Mouse (Mus musculus) neural tube, embryonic 13.5 days (tissue): ENCODE data around the gene Ak6. TPM values are rescaled to one million over a fixed set of nuclear protein-coding genes. Genes with fewer than 3 reads are reported as not detected.

Experiments used
- ATAC-seq: fragments of 200-750 bp; cut with Nextera tagmentation; 2 replicates; pipeline ENCODE4 v1.8.0; 2017; ENCODE audit warnings: low read depth, mild to moderate bottlenecking, moderate TSS enrichment, moderate library complexity
- H3K27ac ChIP-seq: fragments of 300-500 bp; sonication (generic); replicated peaks from 2 replicates; pipeline ENCODE4 v1.5.1; 2015; ENCODE audit warnings: moderate library complexity, mild to moderate bottlenecking, inconsistent platforms
- H3K27me3 ChIP-seq: fragments of 300-500 bp; sonication (generic); 2 replicates; pipeline ENCODE4 v1.6.1; 2015; ENCODE audit warnings: mild to moderate bottlenecking, inconsistent platforms
- H3K36me3 ChIP-seq: fragments of 300-500 bp; sonication (generic); 2 replicates; pipeline ENCODE4 v1.6.1; 2015; ENCODE audit warnings: mild to moderate bottlenecking, inconsistent platforms
- H3K4me1 ChIP-seq: fragments of 300-500 bp; sonication (generic); replicated peaks from 2 replicates; pipeline ENCODE4 v1.6.1; 2015; ENCODE audit warnings: inconsistent platforms
- H3K4me2 ChIP-seq: fragments of 300-500 bp; sonication (generic); 2 replicates; pipeline ENCODE4 v1.6.1; 2015; ENCODE audit warnings: inconsistent platforms, mild to moderate bottlenecking, moderate library complexity
- H3K4me3 ChIP-seq: fragments of 300-500 bp; sonication (generic); 2 replicates; pipeline ENCODE4 v1.5.1; 2015; ENCODE audit warnings: mild to moderate bottlenecking, inconsistent platforms
- H3K9ac ChIP-seq: fragments of 300-500 bp; sonication (generic); 2 replicates; pipeline ENCODE4 v1.6.1; 2015; ENCODE audit warnings: moderate library complexity, mild to moderate bottlenecking, inconsistent platforms
- H3K9me3 ChIP-seq: fragments of 300-500 bp; sonication (generic); 2 replicates; pipeline ENCODE4 v1.6.1; 2016; ENCODE audit warnings: inconsistent platforms
- WGBS: fragments of 180-500 bp; shearing (Covaris S2); methylation state at CpG from one replicate; pipeline ENCODE4 v1.1.7; 2015; 5-methylcytosine and 5-hydroxymethylcytosine counted together
- polyA plus RNA-seq: library from polyadenylated mRNA; unstranded; fragments of >200 nt; fragmentation: Nextera tagmentation; extraction: Ambion mirVana; gene quantifications from 2 replicates; pipeline ENCODE4 v1.2.1, GENCODE M21; 2015

Ak6 gene
- polyA plus RNA-seq, 1 experiment from 2014 or later, result 332 TPM

DNA sequence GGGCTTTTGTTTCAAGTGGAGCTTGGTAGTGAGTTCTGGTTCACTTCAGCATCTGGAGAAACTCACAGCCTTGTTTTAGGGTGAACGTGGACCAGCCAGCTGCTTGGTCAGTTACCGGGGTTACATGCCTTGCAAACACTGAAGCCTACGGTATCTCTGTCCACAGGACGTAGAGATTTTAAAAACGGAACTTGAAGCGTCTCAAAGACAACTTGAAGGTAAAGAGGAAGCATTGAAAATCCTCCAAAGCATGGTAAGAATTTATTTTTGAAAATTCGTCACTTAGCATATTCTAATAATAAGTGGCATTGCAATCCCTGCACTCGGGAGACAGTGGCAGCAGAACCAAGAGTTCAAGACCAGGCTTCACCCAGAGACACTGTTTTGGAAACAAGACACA lies 30.8 kb downstream of the Ak6 start:
- no peaks in the 10 kb centered on the region for H3K9me3 ChIP-seq
- H3K4me1 ChIP-seq, result no peaks in the 10 kb centered on the region
- H3K27ac ChIP-seq, result no peak overlapping the region
- no peak overlapping the region for H3K4me3 ChIP-seq
- H3K9ac ChIP-seq, result no peak overlapping the region
- H3K27me3 ChIP-seq, result no peaks in the 10 kb centered on the region
- H3K4me2 ChIP-seq, result no peak overlapping the region
- no peaks in the 10 kb centered on the region for H3K36me3 ChIP-seq
- ATAC-seq, result no peak
- WGBS, result 85% methylated on average over 8 of the region's 8 CpGs

GRCm38 (mm10) chr13:100682837-100683236 lies 32.1 kb downstream of the Ak6 start:
- 82% methylated on average over 2 of the region's 2 CpGs for WGBS
- H3K4me1 ChIP-seq, result no peaks in the 10 kb centered on the region

DNA sequence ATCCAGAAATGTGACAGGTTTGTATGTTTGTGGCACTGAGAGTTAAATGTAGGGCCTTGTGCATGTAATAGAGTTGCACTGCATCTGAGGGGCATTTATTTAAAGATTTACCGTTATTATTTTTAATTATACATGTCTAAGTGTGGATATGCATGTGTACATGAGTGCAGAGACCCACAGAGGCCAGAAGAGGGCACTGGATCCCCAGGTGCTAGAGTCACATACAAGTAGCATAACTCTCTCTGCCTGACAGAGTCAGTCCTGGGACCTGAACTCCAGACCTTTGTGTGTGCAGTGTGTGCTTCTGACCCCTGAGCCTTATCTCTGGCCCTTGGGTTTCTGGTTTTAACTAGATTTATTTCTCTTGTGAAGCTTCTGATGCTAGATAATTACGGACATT lies 33.6 kb downstream of the Ak6 start:
- Histone ChIP-seq H3K27me3 (no peaks in the 10 kb centered on the region), H3K27ac (no peak overlapping the region), H3K4me1 (no peaks in the 10 kb centered on the region), H3K36me3 (no peaks in the 10 kb centered on the region), H3K9ac (no peak overlapping the region), H3K4me3 (no peak overlapping the region), H3K9me3 (no peaks in the 10 kb centered on the region), H3K4me2 (no peak overlapping the region)
- no peak for ATAC-seq
- 65% methylated on average over 2 of the region's 2 CpGs for WGBS

More at GRCm38 (mm10) chr13:100682837-100683236, 32.1 kb downstream of the Ak6 start:
- no peak overlapping the region for H3K27ac ChIP-seq
- H3K9ac ChIP-seq, result no peak overlapping the region
- no peaks in the 10 kb centered on the region for H3K36me3 ChIP-seq
- ATAC-seq, result no peak
- H3K9me3 ChIP-seq, result no peaks in the 10 kb centered on the region
- H3K27me3 ChIP-seq, result no peaks in the 10 kb centered on the region
- H3K4me3 ChIP-seq, result no peak overlapping the region
- no peak overlapping the region for H3K4me2 ChIP-seq

GRCm38 (mm10) chr13:100687513-100687912 lies 36.7 kb downstream of the Ak6 start:
- H3K4me2 ChIP-seq, result no peak overlapping the region
- H3K36me3 ChIP-seq, result no peaks in the 10 kb centered on the region
- no peaks in the 10 kb centered on the region for H3K4me1 ChIP-seq
- no peaks in the 10 kb centered on the region for H3K9me3 ChIP-seq
- 61% methylated on average over 7 of the region's 7 CpGs for WGBS
- H3K9ac ChIP-seq, result no peak overlapping the region
- no peak overlapping the region for H3K4me3 ChIP-seq
- no peak overlapping the region for H3K27ac ChIP-seq
- ATAC-seq, result no peak
- no peaks in the 10 kb centered on the region for H3K27me3 ChIP-seq

DNA sequence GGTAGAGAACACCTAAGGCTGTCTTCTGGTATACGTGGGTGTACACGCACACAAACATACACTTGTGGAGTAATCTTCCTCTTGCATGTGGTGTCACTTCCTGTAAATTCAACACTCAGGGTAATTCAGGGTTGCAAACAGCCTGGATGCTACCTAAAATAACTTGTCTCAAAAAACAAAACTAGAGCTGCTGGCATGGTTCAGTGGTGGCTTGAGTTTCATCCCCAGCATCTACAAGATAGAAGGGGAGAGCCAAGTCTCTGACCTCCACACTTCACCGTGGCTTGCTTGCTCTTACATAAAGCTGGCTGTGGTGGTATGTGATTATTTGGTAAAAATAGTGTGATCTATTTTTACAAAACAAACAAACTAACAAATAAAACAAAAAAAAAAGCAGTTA lies 46.8 kb downstream of the Ak6 start:
- Histone ChIP-seq H3K9ac (no peak overlapping the region), H3K9me3 (no peaks in the 10 kb centered on the region), H3K4me2 (no peak overlapping the region), H3K27ac (no peak overlapping the region), H3K4me3 (no peak overlapping the region), H3K36me3 (peaks cover 68% of the 10 kb centered on the region), H3K4me1 (no peaks in the 10 kb centered on the region), H3K27me3 (no peaks in the 10 kb centered on the region)
- no peak for ATAC-seq
- 97% methylated on average over 3 of the region's 3 CpGs for WGBS

DNA sequence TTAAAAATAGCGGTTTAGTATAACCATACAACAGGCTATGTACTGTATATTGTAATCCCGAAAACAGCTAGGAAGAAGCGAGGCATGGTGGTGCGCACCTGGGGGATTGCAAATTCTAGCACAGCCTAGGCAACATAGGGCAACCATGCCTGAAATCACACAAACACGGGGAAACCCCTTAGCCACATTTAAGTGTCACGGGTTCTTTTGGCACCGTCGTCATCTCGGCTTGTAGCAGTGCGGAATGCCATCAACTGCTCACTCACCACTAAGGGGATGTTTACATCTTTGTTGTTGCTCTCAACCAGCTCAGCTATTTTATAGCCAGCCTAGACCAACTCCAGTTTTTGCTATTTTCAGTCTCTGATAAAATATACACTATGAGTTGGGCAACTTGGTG lies 48.1 kb downstream of the Ak6 start:
- Histone ChIP-seq H3K9me3 (no peaks in the 10 kb centered on the region), H3K9ac (no peak overlapping the region), H3K4me3 (no peak overlapping the region), H3K36me3 (peaks cover 81% of the 10 kb centered on the region), H3K4me1 (no peaks in the 10 kb centered on the region), H3K27ac (no peak overlapping the region), H3K4me2 (no peak overlapping the region), H3K27me3 (no peaks in the 10 kb centered on the region)
- WGBS, result 94% methylated on average over 10 of the region's 10 CpGs
- no peak for ATAC-seq

- no peaks in the 10 kb centered on the region for H3K4me1 ChIP-seq
- ATAC-seq, result no peak
- no peaks in the 10 kb centered on the region for H3K27me3 ChIP-seq
- peaks cover 94% of the 10 kb centered on the region for H3K36me3 ChIP-seq
- H3K9me3 ChIP-seq, result no peaks in the 10 kb centered on the region
- H3K4me3 ChIP-seq, result no peak overlapping the region
- WGBS, result 94% methylated on average over 2 of the region's 2 CpGs
- no peak overlapping the region for H3K9ac ChIP-seq
- H3K4me2 ChIP-seq, result no peak overlapping the region
- no peak overlapping the region for H3K27ac ChIP-seq
Measured at GRCm38 (mm10) chr13:100703468-100703867, 52.7 kb downstream of the Ak6 start.

- H3K27me3 ChIP-seq, result no peaks in the 10 kb centered on the region
- H3K9ac ChIP-seq, result no peak overlapping the region
- WGBS, result 86% methylated on average over 7 of the region's 7 CpGs
Measured at GRCm38 (mm10) chr13:100706206-100706605, 55.4 kb downstream of the Ak6 start.

GRCm38 (mm10) chr13:100715467-100715866 lies 64.7 kb downstream of the Ak6 start:
- H3K27me3 ChIP-seq, result no peaks in the 10 kb centered on the region
- WGBS, result 93% methylated on average over 6 of the region's 6 CpGs
- no peak overlapping the region for H3K4me2 ChIP-seq
- no peak overlapping the region for H3K27ac ChIP-seq
- no peak for ATAC-seq
- H3K9me3 ChIP-seq, result no peaks in the 10 kb centered on the region
- H3K4me3 ChIP-seq, result no peak overlapping the region
- H3K9ac ChIP-seq, result no peak overlapping the region
- peaks cover 85% of the 10 kb centered on the region for H3K36me3 ChIP-seq
- H3K4me1 ChIP-seq, result no peaks in the 10 kb centered on the region

More at GRCm38 (mm10) chr13:100706206-100706605, 55.4 kb downstream of the Ak6 start:
- H3K4me2 ChIP-seq, result no peak overlapping the region
- no peak for ATAC-seq
- H3K4me1 ChIP-seq, result no peaks in the 10 kb centered on the region
- H3K9me3 ChIP-seq, result no peaks in the 10 kb centered on the region
- H3K4me3 ChIP-seq, result no peak overlapping the region
- H3K36me3 ChIP-seq, result peaks cover 94% of the 10 kb centered on the region
- no peak overlapping the region for H3K27ac ChIP-seq

Other genes starting within 250 kb of the Ak6 start
- 0.10 and 0.15 TPM in 2 replicates for gene Naip1, start 198.1 kb upstream of the Ak6 start, polyA plus RNA-seq
- gene Gtf2h2, start 158.4 kb upstream of the Ak6 start, polyA plus RNA-seq, result 82.7 and 86.0 TPM in 2 replicates
- gene Ocln, start 98.3 kb upstream of the Ak6 start, polyA plus RNA-seq, result 3.3 and 4.4 TPM in 2 replicates
- 2.4 and 2.5 TPM in 2 replicates for gene Marveld2, start 34.0 kb upstream of the Ak6 start, polyA plus RNA-seq
- 18.5 and 19.6 TPM in 2 replicates for gene Rad17, start 72 bp downstream of the Ak6 start, polyA plus RNA-seq
- gene Taf9, start 600 bp downstream of the Ak6 start, polyA plus RNA-seq, result 26.0 and 28.5 TPM in 2 replicates
- 1.9 and 2.3 TPM in 2 replicates for gene Ccdc125, start 18.7 kb downstream of the Ak6 start, polyA plus RNA-seq
- 49.0 and 49.6 TPM in 2 replicates for gene Cdk7, start 80.0 kb downstream of the Ak6 start, polyA plus RNA-seq
- gene Mrps36, start 93.7 kb downstream of the Ak6 start, polyA plus RNA-seq, result 142 and 165 TPM in 2 replicates
- gene Cenph, start 124.9 kb downstream of the Ak6 start, polyA plus RNA-seq, result 10.1 and 10.9 TPM in 2 replicates
- gene Ccnb1, start 135.6 kb downstream of the Ak6 start, polyA plus RNA-seq, result 45.2 and 60.2 TPM in 2 replicates
- 35.0 and 40.7 TPM in 2 replicates for gene Slc30a5, start 182.4 kb downstream of the Ak6 start, polyA plus RNA-seq